ENCODE assay signal across 13 mouse cellular contexts in genomic region chr11:119786385-119786880, GRCm38 (mm10).
DNase-seq lines count a peak whose midpoint lies in the region; ATAC-seq lines count a peak whose summit lies in the region.
"Had no signal": no experiment of that assay in that cellular context is flagged by ENCODE, and none has a peak within 500 bp of the region (broad histone marks: within the 10 kb centered on the region; RNA-seq: fewer than 3 reads in every experiment).

No protein-coding gene starts in this region.

- no peak overlapping the region for H3K4me2 ChIP-seq in forebrain, embryonic 15.5 days (replicated peaks)
- H3K4me2 ChIP-seq in forebrain, embryonic 13.5 days, result no peak overlapping the region
- H3K4me2 ChIP-seq in midbrain, embryonic 11.5 days, result no peak overlapping the region
- H3K4me2 ChIP-seq in hindbrain, embryonic 14.5 days (replicated peaks), result no peak overlapping the region
- no peak overlapping the region for H3K4me2 ChIP-seq in neural tube, embryonic 14.5 days (ENCODE audit: low read depth, low read length)
- H3K4me2 ChIP-seq: embryonic facial prominence, embryonic 13.5 days had no signal

- ATAC-seq in forebrain, embryonic 15.5 days (replicated peaks), result no peak
- ATAC-seq in forebrain, embryonic 13.5 days, result no peak
- ATAC-seq in midbrain, embryonic 11.5 days (ENCODE audit: low FRiP score), result no peak
- no peak for ATAC-seq in hindbrain, embryonic 14.5 days (ENCODE audit: low FRiP score)
- no peak for ATAC-seq in neural tube, embryonic 14.5 days (ENCODE audit: low read depth)

- WGBS in forebrain, embryonic 15.5 days, result 74% methylated on average over 8 of the region's 8 CpGs
- WGBS in forebrain, embryonic 13.5 days, result 82% methylated on average over 8 of the region's 8 CpGs
- WGBS in midbrain, embryonic 10.5 days, result 92% methylated on average over 8 of the region's 8 CpGs
- 87% methylated on average over 8 of the region's 8 CpGs for WGBS in midbrain, embryonic 11.5 days
- 75% methylated on average over 8 of the region's 8 CpGs for WGBS in hindbrain, embryonic 14.5 days
- WGBS in neural tube, embryonic 14.5 days, result 56% methylated on average over 8 of the region's 8 CpGs

- 0 out of 2 replicates have a peak overlapping the region, but pooled peaks have one; percentile 32 for H3K27ac ChIP-seq in forebrain, embryonic 15.5 days (replicated peaks)
- H3K27ac ChIP-seq in forebrain, embryonic 13.5 days, result no peak overlapping the region
- H3K27ac ChIP-seq in midbrain, embryonic 10.5 days (replicated peaks), result 0 out of 2 replicates have a peak overlapping the region, but pooled peaks have one; percentile 28
- H3K27ac ChIP-seq in midbrain, embryonic 11.5 days (ENCODE audit: low read depth, low read length), result no peak overlapping the region
- peak overlapping the region; percentile 54 for H3K27ac ChIP-seq in hindbrain, embryonic 14.5 days
- H3K27ac ChIP-seq in neural tube, embryonic 14.5 days (ENCODE audit: low read depth, low read length), result peak overlapping the region; percentile 11; the same call in 1 of the 2 replicates
- H3K27ac ChIP-seq: embryonic facial prominence, embryonic 13.5 days; liver, embryonic 14.5 days had no signal

- DNase-seq in midbrain, embryonic 10.5 days (ENCODE audit: low spot score), result no peak
- no peak for DNase-seq in midbrain, embryonic 11.5 days (ENCODE audit: low spot score, missing footprints)
- no peak for DNase-seq in hindbrain, embryonic 14.5 days (ENCODE audit: low spot score)
- DNase-seq in left cerebral cortex, postnatal 14 days (ENCODE audit: low spot score in 2 of 2), result no peak
- no peak for DNase-seq in urinary bladder, adult 2 months (ENCODE audit: low spot score)
- DNase-seq: cerebellum, postnatal 14 days; heart, adult 18-20 months; kidney, postnatal 4 days had no signal

- intact Hi-C loops in left cerebral cortex, postnatal 14 days (cut with DNase I), result loop anchor here (10.0 kb wide), 1 partner anchor 282 kb away; no protein-coding TSS in a partner anchor

- no peaks in the 10 kb centered on the region for H3K27me3 ChIP-seq in forebrain, embryonic 15.5 days
- no peaks in the 10 kb centered on the region for H3K27me3 ChIP-seq in forebrain, embryonic 13.5 days
- no peaks in the 10 kb centered on the region for H3K27me3 ChIP-seq in midbrain, embryonic 10.5 days (ENCODE audit: low read depth, poor library complexity, severe bottlenecking)
- H3K27me3 ChIP-seq in midbrain, embryonic 11.5 days (ENCODE audit: control insufficient read depth, insufficient read depth, low read length), result no peaks in the 10 kb centered on the region
- no peaks in the 10 kb centered on the region for H3K27me3 ChIP-seq in hindbrain, embryonic 14.5 days (ENCODE audit: control insufficient read depth, insufficient read depth, low read length)
- no peaks in the 10 kb centered on the region for H3K27me3 ChIP-seq in neural tube, embryonic 14.5 days (ENCODE audit: control insufficient read depth, insufficient read depth, low read length)
- H3K27me3 ChIP-seq: embryonic facial prominence, embryonic 13.5 days had no signal

- no peak overlapping the region for H3K4me3 ChIP-seq in forebrain, embryonic 15.5 days
- no peak overlapping the region for H3K4me3 ChIP-seq in forebrain, embryonic 13.5 days
- H3K4me3 ChIP-seq in midbrain, embryonic 10.5 days, result no peak overlapping the region
- H3K4me3 ChIP-seq in midbrain, embryonic 11.5 days (ENCODE audit: low read depth, low read length), result no peak overlapping the region
- H3K4me3 ChIP-seq in hindbrain, embryonic 14.5 days (replicated peaks; ENCODE audit: low read length), result no peak overlapping the region
- H3K4me3 ChIP-seq in neural tube, embryonic 14.5 days (ENCODE audit: low read depth, low read length), result no peak overlapping the region
- H3K4me3 ChIP-seq: embryonic facial prominence, embryonic 13.5 days had no signal

- no peaks in the 10 kb centered on the region for H3K9me3 ChIP-seq in forebrain, embryonic 15.5 days
- H3K9me3 ChIP-seq in forebrain, embryonic 13.5 days (replicated peaks), result no peaks in the 10 kb centered on the region
- no peaks in the 10 kb centered on the region for H3K9me3 ChIP-seq in midbrain, embryonic 10.5 days (replicated peaks)
- H3K9me3 ChIP-seq in midbrain, embryonic 11.5 days (ENCODE audit: control insufficient read depth, low read length), result no peaks in the 10 kb centered on the region
- H3K9me3 ChIP-seq in hindbrain, embryonic 14.5 days (ENCODE audit: control insufficient read depth, low read length), result no peaks in the 10 kb centered on the region
- no peaks in the 10 kb centered on the region for H3K9me3 ChIP-seq in neural tube, embryonic 14.5 days (ENCODE audit: control insufficient read depth, low read length)
- H3K9me3 ChIP-seq: embryonic facial prominence, embryonic 13.5 days had no signal

- no peaks in the 10 kb centered on the region for H3K36me3 ChIP-seq in forebrain, embryonic 15.5 days
- no peaks in the 10 kb centered on the region for H3K36me3 ChIP-seq in forebrain, embryonic 13.5 days (ENCODE audit: poor library complexity, severe bottlenecking)
- peaks cover 7% of the 10 kb centered on the region; the same call in 1 of the 2 replicates for H3K36me3 ChIP-seq in midbrain, embryonic 10.5 days
- no peaks in the 10 kb centered on the region for H3K36me3 ChIP-seq in midbrain, embryonic 11.5 days (ENCODE audit: control insufficient read depth, insufficient read depth, low read length)
- no peaks in the 10 kb centered on the region for H3K36me3 ChIP-seq in hindbrain, embryonic 14.5 days (replicated peaks; ENCODE audit: control insufficient read depth, insufficient read depth)
- no peaks in the 10 kb centered on the region for H3K36me3 ChIP-seq in neural tube, embryonic 14.5 days (ENCODE audit: control insufficient read depth, insufficient read depth, low read length)

- no peak overlapping the region for H3K9ac ChIP-seq in forebrain, embryonic 15.5 days (replicated peaks)
- H3K9ac ChIP-seq in forebrain, embryonic 13.5 days, result no peak overlapping the region
- H3K9ac ChIP-seq in midbrain, embryonic 11.5 days (ENCODE audit: low read length), result no peak overlapping the region
- H3K9ac ChIP-seq in hindbrain, embryonic 14.5 days, result no peak overlapping the region
- no peak overlapping the region for H3K9ac ChIP-seq in neural tube, embryonic 14.5 days (replicated peaks; ENCODE audit: low read depth, low read length)
- H3K9ac ChIP-seq: embryonic facial prominence, embryonic 13.5 days; liver, embryonic 14.5 days had no signal

- H3K4me1 ChIP-seq in forebrain, embryonic 15.5 days, result peaks cover 44% of the 10 kb centered on the region
- H3K4me1 ChIP-seq in forebrain, embryonic 13.5 days, result peaks cover 42% of the 10 kb centered on the region
- H3K4me1 ChIP-seq in midbrain, embryonic 10.5 days, result peaks cover 13% of the 10 kb centered on the region
- H3K4me1 ChIP-seq in midbrain, embryonic 11.5 days (ENCODE audit: control insufficient read depth, insufficient read depth, low read length), result no peaks in the 10 kb centered on the region
- peaks cover 47% of the 10 kb centered on the region for H3K4me1 ChIP-seq in hindbrain, embryonic 14.5 days (replicated peaks; ENCODE audit: control insufficient read depth, insufficient read depth, low read length)
- peaks cover 25% of the 10 kb centered on the region for H3K4me1 ChIP-seq in neural tube, embryonic 14.5 days (ENCODE audit: control insufficient read depth, insufficient read depth, low read length)
- H3K4me1 ChIP-seq: embryonic facial prominence, embryonic 13.5 days had no signal

Comparison
In these comparisons a context has a peak if more than half of its experiments do, and no peak if none do; other contexts are left out.
1. H3K27ac ChIP-seq: peak in forebrain, embryonic 15.5 days (single experiment), midbrain, embryonic 10.5 days (single experiment), hindbrain, embryonic 14.5 days (single experiment) and neural tube, embryonic 14.5 days (single experiment); none in forebrain, embryonic 13.5 days (single experiment) and midbrain, embryonic 11.5 days (single experiment).